Mouse (Mus musculus): ENCODE measurements around the gene Eif2ak3. TPM values are rescaled to one million over a fixed set of nuclear protein-coding genes. Genes with fewer than 3 reads are reported as not detected.

The Eif2ak3 gene
- polyA plus RNA-seq, 1 experiment from 2014 or later, result 9.8 TPM

DNA sequence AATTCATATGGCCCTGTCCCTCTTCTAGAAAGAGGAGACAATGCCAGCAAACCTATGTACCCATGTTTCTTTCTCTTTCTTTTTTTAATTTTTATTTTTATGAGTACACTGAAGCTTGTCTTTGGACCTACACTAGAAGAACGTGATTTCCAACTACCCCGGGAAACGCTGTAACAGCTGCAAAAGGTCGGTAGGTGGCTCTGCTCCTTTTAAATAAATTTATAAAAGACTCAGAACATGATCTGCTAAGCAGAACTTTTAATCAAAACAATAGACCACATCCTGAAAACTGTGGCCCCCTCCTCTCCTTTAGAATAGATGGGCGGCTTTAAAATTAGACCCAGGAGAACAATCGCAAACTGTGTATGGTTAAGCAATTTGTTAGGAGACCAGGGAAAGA, 109.7 kb downstream of the Eif2ak3 start:
- peaks cover 52% of the 10 kb centered on the region for H3K27me3 ChIP-seq (ENCODE audit: control insufficient read depth, insufficient read depth, low read length)
- H3K9me3 ChIP-seq (ENCODE audit: control insufficient read depth, low read length), result no peaks in the 10 kb centered on the region
- no peak overlapping the region for H3K27ac ChIP-seq (ENCODE audit: low read depth, low read length)
- no peak overlapping the region for H3K4me3 ChIP-seq (ENCODE audit: low read length)
- no peak for ATAC-seq (ENCODE audit: low FRiP score, low TSS enrichment)
- H3K4me2 ChIP-seq (replicated peaks; ENCODE audit: low read depth, low read length), result no peak overlapping the region
- no peak overlapping the region for H3K9ac ChIP-seq (ENCODE audit: low read depth, low read length)
- 12% methylated on average over 6 of the region's 6 CpGs for WGBS
- H3K4me1 ChIP-seq (ENCODE audit: control insufficient read depth, insufficient read depth, low read length), result peaks cover 7% of the 10 kb centered on the region; the same call in 1 of the 2 replicates
- no peaks in the 10 kb centered on the region for H3K36me3 ChIP-seq (ENCODE audit: control insufficient read depth, insufficient read depth, low read length)

Other genes starting within 250 kb of the Eif2ak3 start
- gene Rpia, start 52.3 kb upstream of the Eif2ak3 start, polyA plus RNA-seq (2014; fragmentation: Nextera tagmentation; extraction: Ambion mirVana), result 3.2 and 5.5 TPM in 2 replicates
- not detected in 2 replicates for gene Tex37, start 74.4 kb downstream of the Eif2ak3 start, polyA plus RNA-seq (2014; fragmentation: Nextera tagmentation; extraction: Ambion mirVana)
- gene Foxi3, start 112.0 kb downstream of the Eif2ak3 start, polyA plus RNA-seq (2014; fragmentation: Nextera tagmentation; extraction: Ambion mirVana), result not detected in 2 replicates